Mouse (Mus musculus): Measurements from ENCODE around the gene Mfap1b. TPM values are rescaled to one million over a fixed set of nuclear protein-coding genes. Genes with fewer than 3 reads are reported as not detected.

Mfap1b gene
- polyA plus RNA-seq, 1 experiment: 29.0 TPM

- Histone ChIP-seq H3K4me3 (replicated peaks; ENCODE audit: insufficient read depth, low read depth, low read length) (no peak overlapping the region), H3K4me1 (ENCODE audit: control insufficient read depth, insufficient read depth, low read length) (peaks cover 3% of the 10 kb centered on the region), H3K27ac (ENCODE audit: insufficient read depth, low read length) (no peak overlapping the region), H3K27me3 (ENCODE audit: control insufficient read depth, insufficient read depth, low read length) (no peaks in the 10 kb centered on the region)
- DNase-seq: no peak
- no peak for TF ChIP-seq CTCF (IDR thresholded peaks at IDR 0.05; ENCODE audit: borderline replicate concordance, insufficient read depth, low read depth, low read length)
- TF ChIP-seq POLR2A (IDR thresholded peaks at IDR 0.05; ENCODE audit: borderline replicate concordance, insufficient read depth, low read length): no peak
- WGBS: 93% methylated on average over 3 of the region's 3 CpGs
These were observed 26.9 kb downstream of the Mfap1b start for GRCm38 (mm10) chr2:121447006-121447405.

DNA sequence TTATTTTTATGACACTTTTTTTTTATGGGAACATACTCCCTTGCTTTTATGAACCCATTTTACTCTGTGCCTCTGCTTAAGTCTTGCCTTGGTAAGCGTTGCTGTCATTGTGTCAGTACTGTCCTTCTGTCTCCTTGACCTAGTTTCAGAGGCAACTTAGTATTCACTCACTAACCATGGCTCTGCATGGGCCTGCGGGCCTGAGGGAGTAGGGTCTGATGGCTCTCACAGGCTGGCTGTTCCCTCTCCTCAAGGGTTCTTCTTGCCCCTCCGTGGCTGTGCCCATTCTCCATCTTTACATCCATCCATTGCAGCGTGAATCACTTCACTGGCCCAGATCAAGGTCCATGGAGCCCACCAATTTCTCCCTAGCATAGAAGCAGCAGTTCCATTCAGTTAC lies 27.4 kb downstream of the Mfap1b start:
- H3K4me1 ChIP-seq (ENCODE audit: control insufficient read depth, insufficient read depth, low read length): peaks cover 6% of the 10 kb centered on the region
- 77% methylated on average over 4 of the region's 4 CpGs for WGBS
- no peak for TF ChIP-seq POLR2A (IDR thresholded peaks at IDR 0.05; ENCODE audit: borderline replicate concordance, insufficient read depth, low read length)
- no peak for TF ChIP-seq CTCF (IDR thresholded peaks at IDR 0.05; ENCODE audit: borderline replicate concordance, insufficient read depth, low read depth, low read length)

DNA sequence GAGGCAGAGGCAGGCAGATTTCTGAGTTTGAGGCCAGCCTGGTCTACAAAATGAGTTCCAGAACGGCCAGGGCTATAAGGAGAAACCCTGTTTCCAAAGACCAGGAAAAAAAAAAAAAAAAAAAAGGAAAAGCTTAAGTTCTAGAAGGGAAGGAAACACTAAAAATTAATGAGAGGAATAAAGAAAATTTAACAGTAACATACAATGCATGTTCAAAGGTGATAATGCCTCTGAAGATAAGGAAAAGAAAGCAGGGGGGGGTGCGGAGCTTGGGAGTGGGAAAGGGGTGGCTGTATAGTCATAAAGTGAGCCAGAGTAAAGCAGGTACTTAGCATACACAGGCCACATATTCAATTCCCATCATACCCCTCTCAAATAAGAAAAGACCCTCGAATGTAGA lies 28.8 kb downstream of the Mfap1b start:
- no peaks in the 10 kb centered on the region for H3K27me3 ChIP-seq (ENCODE audit: control insufficient read depth, insufficient read depth, low read length)
- no peak overlapping the region for H3K27ac ChIP-seq (ENCODE audit: insufficient read depth, low read length)
- no peak for DNase-seq
- H3K4me1 ChIP-seq (ENCODE audit: control insufficient read depth, insufficient read depth, low read length): peaks cover 6% of the 10 kb centered on the region
- WGBS: 86% methylated on average over 3 of the region's 3 CpGs
- no peak overlapping the region for H3K4me3 ChIP-seq (replicated peaks; ENCODE audit: insufficient read depth, low read depth, low read length)
- no peak for TF ChIP-seq CTCF (IDR thresholded peaks at IDR 0.05; ENCODE audit: borderline replicate concordance, insufficient read depth, low read depth, low read length)
- no peak for TF ChIP-seq POLR2A (IDR thresholded peaks at IDR 0.05; ENCODE audit: borderline replicate concordance, insufficient read depth, low read length)

More for the DNA sequence above, 27.4 kb downstream of the Mfap1b start:
- Histone ChIP-seq H3K27me3 (ENCODE audit: control insufficient read depth, insufficient read depth, low read length) (no peaks in the 10 kb centered on the region), H3K4me3 (replicated peaks; ENCODE audit: insufficient read depth, low read depth, low read length) (no peak overlapping the region), H3K27ac (ENCODE audit: insufficient read depth, low read length) (no peak overlapping the region)
- DNase-seq: no peak

DNA sequence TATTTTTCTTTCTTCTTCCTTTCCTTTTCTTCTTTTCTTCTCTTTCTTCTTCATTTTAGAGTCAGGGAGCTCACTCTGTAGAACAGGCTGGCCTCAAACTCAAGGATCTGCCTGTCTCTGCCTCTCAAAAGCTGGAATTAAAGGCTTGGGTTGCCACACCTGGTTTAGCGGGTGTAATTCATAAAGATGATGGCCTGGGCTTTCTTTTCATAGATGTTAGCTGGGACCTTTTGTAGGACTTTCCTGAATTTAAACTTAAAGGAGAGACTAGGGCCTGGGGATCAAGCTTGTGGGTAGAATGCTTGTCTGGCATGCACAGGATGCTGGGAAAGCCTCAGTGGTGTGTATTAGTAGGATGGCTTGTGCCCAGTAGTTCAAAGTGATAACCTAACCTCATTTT lies 29.7 kb downstream of the Mfap1b start, which contains the start of gene Ell3:
TSS of gene Ell3 (minus strand) at position 101 of the 400 bp plus-strand sequence.
- peaks cover 6% of the 10 kb centered on the region for H3K4me1 ChIP-seq (ENCODE audit: control insufficient read depth, insufficient read depth, low read length)
- 91% methylated on average over 1 of the region's 1 CpGs for WGBS
- no peak within 1 kb of the TSS for H3K27ac ChIP-seq (ENCODE audit: insufficient read depth, low read length)
- no peak for TF ChIP-seq POLR2A (IDR thresholded peaks at IDR 0.05; ENCODE audit: borderline replicate concordance, insufficient read depth, low read length)
- no peak for TF ChIP-seq CTCF (IDR thresholded peaks at IDR 0.05; ENCODE audit: borderline replicate concordance, insufficient read depth, low read depth, low read length)
- no peaks in the 10 kb centered on the region for H3K27me3 ChIP-seq (ENCODE audit: control insufficient read depth, insufficient read depth, low read length)
- DNase-seq: no peak
- no peak within 1 kb of the TSS for H3K4me3 ChIP-seq (replicated peaks; ENCODE audit: insufficient read depth, low read depth, low read length)

DNA sequence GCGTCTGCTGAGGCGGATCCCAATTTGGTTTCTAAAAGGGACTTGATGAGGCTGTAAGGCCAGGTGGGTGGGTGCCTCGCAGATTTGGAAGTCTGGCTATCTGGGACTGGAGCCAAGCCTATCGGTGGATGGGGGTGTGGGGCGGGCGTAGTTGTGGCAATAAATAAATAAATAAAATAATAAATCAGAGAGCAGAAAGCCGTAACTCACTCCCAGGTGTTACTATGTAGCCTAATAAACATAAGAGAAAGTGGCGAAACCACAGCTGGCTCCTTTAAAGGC lies 30.9 kb downstream of the Mfap1b start:
- Histone ChIP-seq H3K4me3 (replicated peaks; ENCODE audit: insufficient read depth, low read depth, low read length) (peak overlapping the region; percentile 39), H3K27me3 (ENCODE audit: control insufficient read depth, insufficient read depth, low read length) (no peaks in the 10 kb centered on the region), H3K4me1 (ENCODE audit: control insufficient read depth, insufficient read depth, low read length) (peaks cover 6% of the 10 kb centered on the region), H3K27ac (ENCODE audit: insufficient read depth, low read length) (no peak overlapping the region)
- TF ChIP-seq POLR2A (IDR thresholded peaks at IDR 0.05; ENCODE audit: borderline replicate concordance, insufficient read depth, low read length) (no peak), CTCF (IDR thresholded peaks at IDR 0.05; ENCODE audit: borderline replicate concordance, insufficient read depth, low read depth, low read length) (no peak)
- DNase-seq: no peak
- 18% methylated on average over 8 of the region's 8 CpGs for WGBS

DNA sequence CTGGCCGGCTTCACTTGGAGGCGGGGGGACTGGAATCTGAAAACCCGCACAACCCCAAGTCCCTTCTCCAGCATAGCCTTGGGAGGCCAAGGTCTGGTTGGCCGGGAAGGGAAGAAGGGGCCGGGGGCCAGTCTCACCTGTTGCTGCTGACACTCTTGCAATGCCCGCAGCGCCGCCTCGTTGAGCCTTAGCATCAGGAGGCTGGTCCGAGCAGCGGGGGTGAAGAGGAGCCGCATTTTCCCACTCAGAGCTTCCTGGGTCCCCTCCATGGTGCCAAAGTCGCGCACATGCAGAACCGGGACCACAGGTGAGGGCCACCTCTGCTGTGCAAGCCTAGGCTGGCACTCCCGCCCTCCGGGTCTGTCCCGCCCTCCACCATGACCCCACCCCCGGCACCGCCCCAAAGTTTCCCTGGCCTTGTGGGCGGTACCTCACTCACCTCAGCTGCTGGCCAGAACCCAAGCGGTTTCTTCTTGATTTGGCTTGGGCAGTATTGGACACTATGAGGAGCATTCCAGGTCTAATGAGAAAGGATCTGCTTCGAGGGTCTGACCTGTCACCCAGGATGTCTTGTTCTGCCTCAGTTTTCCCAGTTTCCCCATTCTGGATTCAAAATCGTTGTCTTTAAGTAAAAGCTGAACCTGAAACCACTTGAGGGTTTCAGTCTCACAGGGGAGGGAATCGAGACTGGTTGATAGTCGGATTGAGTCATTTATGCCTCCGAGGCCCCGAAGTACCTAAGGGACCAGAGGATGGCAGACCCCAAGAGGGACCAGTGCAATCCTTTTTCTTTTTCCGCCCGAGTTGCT lies 31.4 kb downstream of the Mfap1b start:
- Histone ChIP-seq H3K27ac (ENCODE audit: insufficient read depth, low read length) (no peak overlapping the region), H3K4me3 (replicated peaks; ENCODE audit: insufficient read depth, low read depth, low read length) (peak overlapping the region; percentile 39), H3K27me3 (ENCODE audit: control insufficient read depth, insufficient read depth, low read length) (no peaks in the 10 kb centered on the region), H3K4me1 (ENCODE audit: control insufficient read depth, insufficient read depth, low read length) (peaks cover 6% of the 10 kb centered on the region)
- peak; percentile 60 to 61 for DNase-seq
- TF ChIP-seq POLR2A (IDR thresholded peaks at IDR 0.05; ENCODE audit: borderline replicate concordance, insufficient read depth, low read length): no peak
- no peak for TF ChIP-seq CTCF (IDR thresholded peaks at IDR 0.05; ENCODE audit: borderline replicate concordance, insufficient read depth, low read depth, low read length)
- WGBS: 1% methylated on average over 30 of the region's 30 CpGs

DNA sequence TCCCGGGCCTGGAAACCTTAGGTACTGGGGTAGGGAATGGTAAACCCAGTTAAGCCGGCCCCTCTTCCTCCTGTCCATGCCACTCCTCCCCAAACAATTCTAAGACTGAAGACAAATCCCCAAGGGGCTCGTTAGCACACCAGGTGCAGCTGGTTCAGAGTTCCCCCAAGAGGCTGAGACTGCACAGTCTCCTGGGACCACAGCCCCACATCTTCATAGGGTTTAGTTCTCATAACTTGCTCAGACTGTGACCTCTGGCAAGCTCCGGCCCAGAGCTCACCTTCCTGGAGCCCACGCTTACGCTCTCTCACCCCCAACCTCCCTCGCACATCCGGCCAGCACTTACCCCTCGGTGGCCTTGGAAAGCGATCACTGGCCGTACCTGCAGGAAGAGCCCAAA lies 32.1 kb downstream of the Mfap1b start:
- WGBS: 13% methylated on average over 11 of the region's 11 CpGs
- no peak for DNase-seq
- TF ChIP-seq CTCF (IDR thresholded peaks at IDR 0.05; ENCODE audit: borderline replicate concordance, insufficient read depth, low read depth, low read length) (no peak), POLR2A (IDR thresholded peaks at IDR 0.05; ENCODE audit: borderline replicate concordance, insufficient read depth, low read length) (no peak)
- no peak overlapping the region for H3K27ac ChIP-seq (ENCODE audit: insufficient read depth, low read length)
- H3K27me3 ChIP-seq (ENCODE audit: control insufficient read depth, insufficient read depth, low read length): no peaks in the 10 kb centered on the region
- peak overlapping the region; percentile 39 for H3K4me3 ChIP-seq (replicated peaks; ENCODE audit: insufficient read depth, low read depth, low read length)
- peaks cover 6% of the 10 kb centered on the region for H3K4me1 ChIP-seq (ENCODE audit: control insufficient read depth, insufficient read depth, low read length)

All from cerebellum, adult 2 months (tissue).